Comparison of ENCODE assay signal across 8 mouse cellular contexts in genomic region chr1:54923366-54924308, GRCm38 (mm10). TPM values are rescaled to one million over a fixed set of nuclear protein-coding genes. Genes with fewer than 3 reads are reported as not detected.
DNase-seq lines count a peak whose midpoint lies in the region; ATAC-seq and TF ChIP-seq lines count a peak whose summit lies in the region.

No protein-coding gene starts in this region.

- no peaks in the 10 kb centered on the region for H3K9me3 ChIP-seq in kidney, embryonic 15.5 days (replicated peaks)
- H3K9me3 ChIP-seq in hindbrain, postnatal 0 days (ENCODE audit: low read length) = no peaks in the 10 kb centered on the region
- H3K9me3 ChIP-seq in neural tube, embryonic 13.5 days = no peaks in the 10 kb centered on the region

- H3K36me3 ChIP-seq in kidney, embryonic 15.5 days = no peaks in the 10 kb centered on the region
- H3K36me3 ChIP-seq in hindbrain, postnatal 0 days (ENCODE audit: insufficient read depth, low read length) = no peaks in the 10 kb centered on the region
- no peaks in the 10 kb centered on the region for H3K36me3 ChIP-seq in neural tube, embryonic 13.5 days

- no peak overlapping the region for H3K4me2 ChIP-seq in kidney, embryonic 15.5 days
- H3K4me2 ChIP-seq in hindbrain, postnatal 0 days (ENCODE audit: low read depth, low read length) = peak overlapping the region; percentile 82; the same call in 1 of the 2 replicates
- H3K4me2 ChIP-seq in neural tube, embryonic 13.5 days = peak overlapping the region; percentile 74

- H3K9ac ChIP-seq in kidney, embryonic 15.5 days = no peak overlapping the region
- H3K9ac ChIP-seq in hindbrain, postnatal 0 days (replicated peaks; ENCODE audit: low read length) = no peak overlapping the region
- 0 out of 2 replicates have a peak overlapping the region, but pooled peaks have one; percentile 91 for H3K9ac ChIP-seq in neural tube, embryonic 13.5 days

- peaks cover 21% of the 10 kb centered on the region for H3K4me1 ChIP-seq in kidney, embryonic 15.5 days
- peaks cover 11% of the 10 kb centered on the region for H3K4me1 ChIP-seq in hindbrain, postnatal 0 days (ENCODE audit: insufficient read depth, low read length)
- peaks cover 32% of the 10 kb centered on the region for H3K4me1 ChIP-seq in neural tube, embryonic 13.5 days (replicated peaks)

- peak; percentile 41 for DNase-seq in kidney, postnatal 10 days
- DNase-seq in T-cell, adult 2 months (ENCODE audit: low spot score) = peak; percentile 62
- no peak for DNase-seq in hindbrain, postnatal 0 days (ENCODE audit: low spot score)
- no peak for DNase-seq in right cerebral cortex, postnatal 36 days (ENCODE audit: low spot score in 2 of 2)
- no peak for DNase-seq in MN1 (ENCODE audit: low spot score)
- no peak for DNase-seq in frontal cortex, postnatal 36 days (ENCODE audit: low spot score in 2 of 2)

- TF ChIP-seq CTCF in hindbrain, postnatal 0 days (IDR thresholded peaks at IDR 0.05; ENCODE audit: low read depth) = no peak

- 83% methylated on average over 6 of the region's 6 CpGs for WGBS in kidney, embryonic 15.5 days
- 83% methylated on average over 6 of the region's 6 CpGs for WGBS in hindbrain, postnatal 0 days
- 88% methylated on average over 6 of the region's 6 CpGs for WGBS in neural tube, embryonic 13.5 days

- no peak for ATAC-seq in kidney, embryonic 15.5 days (replicated peaks; ENCODE audit: low FRiP score)
- ATAC-seq in hindbrain, postnatal 0 days = no peak
- no peak for ATAC-seq in neural tube, embryonic 13.5 days (ENCODE audit: low read depth)

- peaks cover 12% of the 10 kb centered on the region; the same call in 1 of the 2 replicates for H3K27me3 ChIP-seq in kidney, embryonic 15.5 days
- no peaks in the 10 kb centered on the region for H3K27me3 ChIP-seq in hindbrain, postnatal 0 days (ENCODE audit: insufficient read depth, low read length)
- no peaks in the 10 kb centered on the region for H3K27me3 ChIP-seq in neural tube, embryonic 13.5 days

- H3K4me3 ChIP-seq in kidney, embryonic 15.5 days (replicated peaks) = no peak overlapping the region
- H3K4me3 ChIP-seq in hindbrain, postnatal 0 days (ENCODE audit: low read length) = no peak overlapping the region
- H3K4me3 ChIP-seq in neural tube, embryonic 13.5 days = peak overlapping the region; percentile 83; the same call in 1 of the 2 replicates

- no peak overlapping the region for H3K27ac ChIP-seq in kidney, embryonic 15.5 days
- no peak overlapping the region for H3K27ac ChIP-seq in hindbrain, postnatal 0 days
- no peak overlapping the region for H3K27ac ChIP-seq in neural tube, embryonic 13.5 days (replicated peaks)

RNA-seq across cellular contexts. Expression of gene Ankrd44, which starts 2.5 kb away (rescaled TPM):
- polyA plus RNA-seq in kidney, embryonic 15.5 days (2015; fragmentation: Nextera tagmentation; extraction: Ambion mirVana) = 7.4 and 7.9 TPM in 2 replicates
- total RNA-seq in hindbrain, postnatal 0 days (2014; rRNA removed) = 41.9 and 82.9 TPM in 2 replicates
- polyA plus RNA-seq in hindbrain, postnatal 0 days (2015; fragmentation: Nextera tagmentation; extraction: Ambion mirVana) = 13.7 and 13.8 TPM in 2 replicates
- polyA plus RNA-seq in neural tube, embryonic 13.5 days (2015; fragmentation: Nextera tagmentation; extraction: Ambion mirVana) = 16.7 and 24.2 TPM in 2 replicates

Comparison
In these comparisons a context has a peak if more than half of its experiments do, and no peak if none do; other contexts are left out.
1. DNase-seq: peak in kidney, postnatal 10 days (single experiment) and T-cell, adult 2 months (single experiment); none in hindbrain, postnatal 0 days (single experiment), right cerebral cortex, postnatal 36 days (0 of 2), MN1 (single experiment) and frontal cortex, postnatal 36 days (0 of 2).